Mouse (Mus musculus) lung, postnatal 0 days (tissue): ENCODE measurements around the gene Epb41l2. TPM values are rescaled to one million over a fixed set of nuclear protein-coding genes. Genes with fewer than 3 reads are reported as not detected.

ENCODE experiments used
- ATAC-seq: fragments of 200-750 bp; cut with Nextera tagmentation; 2 replicates; pipeline ENCODE4 v1.8.0; 2017; ENCODE audit warnings: moderate library complexity
- DNase-seq: peaks from one replicate; pipeline ENCODE4 v3.0.0-alpha.2; 2016; ENCODE audit warnings: low spot score
- H3K27ac ChIP-seq: fragments of 300-500 bp; sonication (generic); 2 replicates; pipeline ENCODE4 v1.5.1; 2014; ENCODE audit warnings: antibody characterized with exemption, mild to moderate bottlenecking, low read length, mixed read lengths
- H3K27me3 ChIP-seq: fragments of 300-500 bp; sonication (generic); replicated peaks from 2 replicates; pipeline ENCODE4 v1.6.1; 2014; ENCODE audit warnings: low read length, mixed read lengths; ENCODE audit not compliant: insufficient read depth
- H3K36me3 ChIP-seq: fragments of 300-500 bp; sonication (generic); 2 replicates; pipeline ENCODE4 v1.6.1; 2014; ENCODE audit warnings: low read length, mixed read lengths; ENCODE audit not compliant: insufficient read depth
- H3K4me1 ChIP-seq: fragments of 300-500 bp; sonication (generic); 2 replicates; pipeline ENCODE4 v1.6.1; 2014; ENCODE audit warnings: antibody characterized with exemption, low read depth, low read length, mixed read lengths; ENCODE audit not compliant: insufficient read depth
- H3K4me2 ChIP-seq: fragments of 300-500 bp; sonication (generic); replicated peaks from 2 replicates; pipeline ENCODE4 v1.6.1; 2014; ENCODE audit warnings: low read depth, mild to moderate bottlenecking, low read length, moderate library complexity, mixed read lengths
- H3K4me3 ChIP-seq: fragments of 300-500 bp; sonication (generic); 2 replicates; pipeline ENCODE4 v1.5.1; 2014; ENCODE audit warnings: low read depth, low read length
- H3K9ac ChIP-seq: fragments of 300-500 bp; sonication (generic); replicated peaks from 2 replicates; pipeline ENCODE4 v1.6.1; 2014; ENCODE audit warnings: low read depth, mild to moderate bottlenecking
- H3K9me3 ChIP-seq: fragments of 300-500 bp; sonication (generic); 2 replicates; pipeline ENCODE4 v1.6.1; 2016; ENCODE audit warnings: low read length, mixed read lengths
- CTCF ChIP-seq: IDR thresholded peaks from 2 replicates; pipeline ENCODE4 v1.5.1; 2016; ENCODE audit warnings: antibody characterized with exemption, mild to moderate bottlenecking
- EP300 ChIP-seq: IDR thresholded peaks from 2 replicates; pipeline ENCODE4 v1.6.1; 2016; ENCODE audit warnings: antibody characterized with exemption, mild to moderate bottlenecking, control low read depth
- WGBS: fragments of 180-500 bp; shearing (Covaris S2); extraction: QIAGEN DNeasy Blood & Tissue Kit; methylation state at CpG from one replicate; pipeline ENCODE4 v1.1.7; 2014; 5-methylcytosine and 5-hydroxymethylcytosine counted together
- polyA plus RNA-seq: library from polyadenylated mRNA; unstranded; fragments of >200 nt; fragmentation: Nextera tagmentation; extraction: Ambion mirVana; gene quantifications from 2 replicates; pipeline ENCODE4 v1.2.1, GENCODE M21; 2015

Epb41l2 gene
- polyA plus RNA-seq, 1 experiment from 2014 or later: 48.2 TPM

GRCm38 (mm10) chr10:25405551-25405950 lies 46.0 kb downstream of the Epb41l2 start:
- WGBS: 61% methylated on average over 8 of the region's 8 CpGs
- no peak for DNase-seq

GRCm38 (mm10) chr10:25406695-25407094 lies 47.1 kb downstream of the Epb41l2 start:
- no peaks in the 10 kb centered on the region for H3K27me3 ChIP-seq
- no peak overlapping the region for H3K9ac ChIP-seq
- H3K4me1 ChIP-seq: peaks cover 8% of the 10 kb centered on the region; the same call in 1 of the 2 replicates
- WGBS: 78% methylated on average over 5 of the region's 5 CpGs
- no peaks in the 10 kb centered on the region for H3K36me3 ChIP-seq
- H3K9me3 ChIP-seq: no peaks in the 10 kb centered on the region
- TF ChIP-seq CTCF (no peak), EP300 (no peak)
- ATAC-seq: no peak
- no peak for DNase-seq
- H3K27ac ChIP-seq: no peak overlapping the region
- H3K4me2 ChIP-seq: no peak overlapping the region
- no peak overlapping the region for H3K4me3 ChIP-seq

More at GRCm38 (mm10) chr10:25405551-25405950, 46.0 kb downstream of the Epb41l2 start:
- no peak overlapping the region for H3K9ac ChIP-seq
- H3K27me3 ChIP-seq: no peaks in the 10 kb centered on the region
- H3K9me3 ChIP-seq: no peaks in the 10 kb centered on the region
- no peak overlapping the region for H3K4me2 ChIP-seq
- TF ChIP-seq EP300 (no peak), CTCF (no peak)
- H3K4me3 ChIP-seq: no peak overlapping the region
- ATAC-seq: no peak
- no peak overlapping the region for H3K27ac ChIP-seq
- H3K4me1 ChIP-seq: peaks cover 8% of the 10 kb centered on the region; the same call in 1 of the 2 replicates
- no peaks in the 10 kb centered on the region for H3K36me3 ChIP-seq

DNA sequence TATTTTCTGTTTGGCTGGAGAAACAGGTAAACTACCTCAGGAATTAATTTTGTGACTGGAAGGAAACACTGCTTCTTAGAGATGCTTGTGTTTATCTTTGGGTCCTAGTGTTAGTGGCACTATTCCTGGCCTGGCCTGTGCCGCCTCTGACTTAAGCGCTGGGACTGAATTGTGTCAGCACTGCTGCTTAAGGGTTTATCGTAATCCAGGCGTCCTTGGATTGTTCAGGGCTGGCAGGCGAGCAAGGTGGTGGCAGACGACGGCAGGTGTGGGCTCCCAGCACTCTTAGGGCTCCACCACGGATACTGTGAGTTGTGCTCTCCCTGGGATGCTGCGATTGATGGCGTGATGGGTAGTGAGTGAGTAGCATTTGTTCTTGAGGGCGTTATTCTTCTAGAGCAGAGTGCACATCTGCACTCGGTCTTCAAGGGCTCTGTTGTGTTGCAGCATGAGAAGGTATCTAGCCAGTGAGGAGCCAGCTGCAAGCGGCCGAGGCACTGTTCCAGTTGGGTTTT lies 48.6 kb downstream of the Epb41l2 start:
- 71% methylated on average over 14 of the region's 14 CpGs for WGBS
- Histone ChIP-seq H3K27ac (no peak overlapping the region), H3K4me2 (no peak overlapping the region), H3K9ac (no peak overlapping the region), H3K4me3 (no peak overlapping the region), H3K4me1 (peaks cover 8% of the 10 kb centered on the region; the same call in 1 of the 2 replicates), H3K9me3 (no peaks in the 10 kb centered on the region), H3K36me3 (no peaks in the 10 kb centered on the region), H3K27me3 (no peaks in the 10 kb centered on the region)
- DNase-seq: no peak
- no peak for TF ChIP-seq CTCF
- no peak for TF ChIP-seq EP300
- no peak for ATAC-seq

GRCm38 (mm10) chr10:25411836-25412373 lies 52.3 kb downstream of the Epb41l2 start:
- Histone ChIP-seq H3K4me1 (no peaks in the 10 kb centered on the region), H3K9me3 (no peaks in the 10 kb centered on the region), H3K27me3 (no peaks in the 10 kb centered on the region), H3K36me3 (no peaks in the 10 kb centered on the region), H3K4me3 (no peak overlapping the region), H3K27ac (no peak overlapping the region), H3K9ac (no peak overlapping the region), H3K4me2 (no peak overlapping the region)
- WGBS: 38% methylated on average over 6 of the region's 6 CpGs
- TF ChIP-seq EP300 (peak; percentile 44; the same call in 1 of the 2 replicates), CTCF (no peak)
- ATAC-seq (peak; percentile 33; the same call in 1 of the 2 replicates), DNase-seq (peak; percentile 41)

- 85% methylated on average over 7 of the region's 7 CpGs for WGBS
Measured at GRCm38 (mm10) chr10:25415188-25415717, 55.7 kb downstream of the Epb41l2 start.

DNA sequence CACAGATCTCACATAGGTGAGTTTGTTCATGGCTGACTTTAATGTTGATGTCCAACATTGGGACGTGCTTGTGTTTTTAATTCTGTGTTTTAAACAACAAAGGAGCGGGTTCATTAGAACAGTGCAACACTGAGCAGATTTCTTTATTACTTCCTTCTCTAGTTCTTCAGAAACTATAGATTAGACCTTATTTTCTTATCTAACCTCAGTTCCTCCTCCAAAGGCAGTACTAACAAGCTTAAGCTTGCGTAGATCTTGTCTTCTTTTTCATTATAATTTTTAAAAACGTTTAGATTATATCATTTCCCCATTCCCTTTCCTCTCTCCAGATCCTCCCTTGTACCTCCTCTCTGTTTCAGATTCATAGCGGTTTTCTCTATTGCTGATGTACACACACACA lies 57.1 kb downstream of the Epb41l2 start:
- 76% methylated on average over 5 of the region's 5 CpGs for WGBS
- ATAC-seq: no peak

More at GRCm38 (mm10) chr10:25415188-25415717, 55.7 kb downstream of the Epb41l2 start:
- Histone ChIP-seq H3K27me3 (no peaks in the 10 kb centered on the region), H3K9ac (no peak overlapping the region), H3K27ac (no peak overlapping the region), H3K36me3 (no peaks in the 10 kb centered on the region), H3K4me3 (no peak overlapping the region), H3K9me3 (no peaks in the 10 kb centered on the region), H3K4me1 (no peaks in the 10 kb centered on the region), H3K4me2 (no peak overlapping the region)
- peak; percentile 50 for DNase-seq
- TF ChIP-seq CTCF: peak; percentile 71
- no peak for TF ChIP-seq EP300
- no peak for ATAC-seq

More for the DNA sequence above, 57.1 kb downstream of the Epb41l2 start:
- no peak for DNase-seq
- Histone ChIP-seq H3K27me3 (no peaks in the 10 kb centered on the region), H3K4me1 (no peaks in the 10 kb centered on the region), H3K9me3 (no peaks in the 10 kb centered on the region), H3K36me3 (no peaks in the 10 kb centered on the region), H3K27ac (no peak overlapping the region), H3K9ac (no peak overlapping the region), H3K4me3 (no peak overlapping the region), H3K4me2 (no peak overlapping the region)
- TF ChIP-seq EP300 (no peak), CTCF (no peak)
